Mouse (Mus musculus): ENCODE results near the gene Mrpl36. TPM values are rescaled to one million over a fixed set of nuclear protein-coding genes. Genes with fewer than 3 reads are reported as not detected.

Mrpl36 gene
- 10 to 100 TPM; 58.8 to 75.6 (median 65.2) TPM for total RNA-seq (2022)

DNA sequence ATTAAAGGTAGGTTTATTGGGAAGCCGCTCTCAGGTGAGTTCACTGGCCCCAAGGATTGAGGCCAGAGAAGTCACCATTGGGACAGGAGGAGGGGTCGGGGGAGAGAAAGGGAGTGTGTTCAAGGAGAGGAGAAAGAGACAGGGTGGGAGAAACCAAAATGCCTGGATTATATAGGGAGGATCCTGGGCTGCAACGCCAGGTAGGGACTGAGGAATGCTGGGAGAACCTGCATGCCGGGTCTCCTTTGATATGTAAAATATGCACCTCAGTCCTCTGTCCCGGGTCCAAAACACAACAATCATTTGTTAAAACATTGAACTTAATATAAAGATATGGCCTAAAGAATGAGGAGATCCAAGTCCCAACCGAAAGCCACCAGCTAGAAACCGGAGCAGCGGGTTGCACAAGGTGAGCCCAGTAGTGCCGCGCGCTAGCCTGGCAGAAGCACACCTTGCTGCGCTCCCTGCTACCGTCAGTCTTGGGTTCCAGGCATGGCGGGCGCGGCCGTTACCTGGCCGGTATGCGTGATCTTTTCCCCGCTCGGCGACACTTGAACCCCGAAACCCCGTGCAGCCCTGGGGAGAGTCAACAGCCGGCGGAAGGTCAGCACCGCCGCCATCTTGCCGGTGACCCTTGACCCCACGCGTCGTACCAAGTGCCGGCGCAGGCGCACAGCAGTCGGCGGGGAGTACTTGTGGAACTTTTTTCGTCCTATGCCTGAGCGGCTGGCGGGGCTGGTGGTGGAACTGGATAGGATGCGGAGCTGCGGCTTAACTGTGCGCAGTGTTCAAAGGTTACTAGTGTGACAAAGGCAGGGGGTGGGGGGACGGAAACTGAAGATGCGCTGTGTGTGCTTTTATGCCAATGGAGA is at the start of gene Mrpl36, which contains the start of gene Ndufs6:
Gene Mrpl36 (plus strand): TSS at position 687 of the 872 bp plus-strand sequence.
Gene Ndufs6 (minus strand): TSS at position 716 of the 872 bp plus-strand sequence.
- peak; percentile 90 for DNase-seq

DNA sequence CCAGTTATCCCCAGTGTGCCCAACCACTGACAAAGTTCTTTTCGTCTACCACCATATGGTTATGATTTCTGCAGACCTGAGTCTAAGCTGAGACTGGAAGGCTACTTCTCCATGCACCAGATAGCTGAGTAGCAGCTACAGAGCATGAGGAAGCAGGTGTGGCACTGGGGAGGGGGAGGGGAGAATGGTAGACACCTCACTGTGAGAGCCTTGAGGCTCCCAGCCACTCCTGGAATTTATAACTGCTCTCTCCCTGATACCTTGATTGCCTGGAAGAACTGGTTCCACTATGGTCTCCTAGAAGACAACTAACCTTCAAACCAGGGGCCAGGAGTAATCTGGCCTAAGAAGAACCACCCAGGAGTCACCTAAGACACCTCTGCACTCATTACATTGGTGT is 49.1 kb upstream of the Mrpl36 start:
- DNase-seq, result no peak

DNA sequence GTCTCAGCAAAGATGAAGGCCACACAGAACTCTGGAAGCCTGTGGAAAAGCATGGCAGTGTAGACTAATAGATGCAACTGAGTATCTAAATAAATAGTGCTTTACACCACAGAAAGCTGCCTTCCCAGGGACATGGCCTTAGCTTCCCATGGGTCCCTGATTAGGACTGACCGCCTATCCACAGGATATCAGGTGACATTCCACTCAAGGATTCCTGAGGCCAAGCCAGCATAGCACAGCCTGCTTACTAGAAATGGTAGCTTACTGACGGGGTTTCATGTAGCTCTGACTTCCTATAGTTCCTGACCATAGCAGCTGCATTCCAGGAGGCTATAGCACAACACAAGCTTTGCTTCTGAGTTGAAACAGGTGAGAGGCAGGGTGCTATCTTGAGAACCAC is 45.9 kb upstream of the Mrpl36 start:
- DNase-seq, result no peak

DNA sequence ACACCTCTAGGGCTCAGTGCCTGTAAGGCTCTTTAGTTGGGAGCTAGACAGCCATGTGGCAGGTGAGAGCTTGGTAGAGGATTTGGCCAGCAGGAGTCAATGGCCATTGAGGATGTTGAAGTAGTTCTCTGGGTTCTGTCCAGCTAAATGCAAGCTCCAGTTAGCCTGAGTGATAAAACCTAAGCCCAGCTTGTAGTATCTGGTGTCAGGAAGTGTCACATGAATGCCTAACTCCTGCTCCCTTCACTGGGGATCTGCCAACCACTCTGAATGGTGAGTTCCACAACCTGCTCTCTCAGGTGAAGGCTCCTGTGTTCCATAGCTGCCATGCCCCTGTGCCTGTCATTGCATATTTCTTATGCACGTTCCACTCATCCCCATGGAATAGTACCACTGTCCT is 44.8 kb upstream of the Mrpl36 start:
- DNase-seq, result no peak

DNA sequence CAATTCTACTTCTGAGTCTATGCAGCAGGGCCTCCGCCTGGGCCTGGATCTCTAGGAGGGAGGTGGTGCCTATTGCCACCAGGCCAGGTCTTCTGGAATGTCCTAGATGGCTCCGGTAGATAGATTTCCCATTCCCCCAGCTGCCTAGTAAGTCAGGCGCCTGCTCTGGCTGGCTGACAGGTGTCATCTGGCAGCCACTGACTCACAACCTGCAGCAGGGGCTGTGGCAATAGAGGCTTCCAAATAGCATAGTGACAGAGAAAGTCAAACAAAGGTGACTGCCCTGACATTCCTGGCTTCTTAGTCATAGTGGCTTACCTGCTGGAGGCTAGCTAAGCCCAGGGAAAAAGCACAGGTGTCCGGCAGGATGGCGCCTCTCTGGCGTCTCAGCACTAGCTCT is 38.1 kb upstream of the Mrpl36 start:
- no peak for DNase-seq

DNA sequence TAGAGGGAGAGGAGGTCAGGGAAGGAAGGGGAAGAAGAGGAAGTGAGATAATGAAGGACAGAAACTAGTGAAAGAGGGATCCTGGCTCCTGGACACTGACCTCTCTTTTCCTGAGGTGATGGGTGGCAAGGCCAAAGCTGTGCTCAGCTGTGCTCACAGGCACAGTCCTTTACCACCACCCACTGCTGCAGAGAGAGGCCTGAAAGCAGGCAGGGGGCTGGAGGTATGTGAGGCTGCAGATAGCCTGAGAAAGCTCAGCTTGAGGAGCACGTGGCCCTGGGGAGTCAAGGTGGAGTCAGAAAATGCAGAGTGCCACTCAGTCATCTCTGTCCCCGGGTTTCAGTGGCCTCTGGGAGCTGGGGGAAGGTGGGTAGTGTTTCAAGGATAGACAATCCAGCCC is 37.2 kb upstream of the Mrpl36 start:
- DNase-seq, result no peak

DNA sequence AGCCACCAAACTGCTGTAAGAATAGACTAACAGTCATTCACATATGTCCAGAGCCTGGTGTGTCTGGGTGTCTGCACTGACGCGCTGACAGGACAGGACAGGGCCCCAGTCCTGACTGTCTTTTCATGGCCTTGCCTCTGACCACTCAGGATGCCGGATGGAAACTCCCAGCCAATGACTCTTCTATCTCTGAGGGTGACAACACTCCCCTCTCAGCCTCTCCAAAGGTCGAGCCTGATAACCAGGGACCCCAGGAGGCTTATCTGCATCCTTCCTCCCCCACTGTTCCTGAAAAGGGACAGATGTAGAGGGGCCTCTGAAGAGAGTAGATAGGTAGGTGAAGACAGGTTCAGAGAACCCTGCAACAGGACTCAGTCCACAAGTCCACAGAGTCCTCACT is 29.6 kb upstream of the Mrpl36 start:
- no peak for DNase-seq

DNA sequence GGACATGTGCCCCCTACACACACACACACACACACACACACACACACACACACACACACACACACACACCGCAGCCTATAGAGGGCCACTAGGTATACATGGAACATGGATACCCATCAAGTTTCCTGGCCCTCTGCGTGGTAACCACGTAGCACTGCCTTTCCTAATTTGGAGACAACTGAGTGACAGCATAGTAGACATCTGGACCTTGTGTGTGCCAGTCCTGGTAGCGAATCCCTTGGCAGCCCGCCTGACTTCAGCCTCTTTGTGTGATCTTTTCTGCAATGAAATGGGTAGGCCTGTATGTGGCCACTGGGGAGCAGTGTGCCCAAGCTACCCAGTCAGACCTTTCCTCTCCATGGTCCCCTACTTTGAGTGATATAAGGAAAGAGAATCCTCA is 29.0 kb upstream of the Mrpl36 start:
- no peak for DNase-seq

DNA sequence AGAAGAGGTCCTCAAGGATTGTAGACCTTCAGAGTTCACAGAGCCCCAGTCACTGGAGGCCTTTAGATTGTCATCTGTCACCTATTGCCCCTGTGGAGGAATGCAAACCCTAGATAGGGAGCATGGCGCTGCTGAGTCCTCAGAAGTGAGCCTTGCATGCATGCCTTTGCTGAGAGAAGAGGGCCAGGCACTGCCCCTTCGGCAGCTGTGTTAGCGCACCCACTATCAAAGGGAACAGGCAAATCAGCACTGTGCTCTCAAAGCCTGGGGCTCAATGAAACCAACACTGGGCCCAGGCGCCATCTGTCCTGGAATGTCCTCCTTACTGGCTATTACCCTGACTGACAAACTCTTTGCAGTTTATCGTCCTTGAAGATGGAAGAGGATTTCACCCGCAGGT is 23.6 kb upstream of the Mrpl36 start:
- DNase-seq, result no peak

DNA sequence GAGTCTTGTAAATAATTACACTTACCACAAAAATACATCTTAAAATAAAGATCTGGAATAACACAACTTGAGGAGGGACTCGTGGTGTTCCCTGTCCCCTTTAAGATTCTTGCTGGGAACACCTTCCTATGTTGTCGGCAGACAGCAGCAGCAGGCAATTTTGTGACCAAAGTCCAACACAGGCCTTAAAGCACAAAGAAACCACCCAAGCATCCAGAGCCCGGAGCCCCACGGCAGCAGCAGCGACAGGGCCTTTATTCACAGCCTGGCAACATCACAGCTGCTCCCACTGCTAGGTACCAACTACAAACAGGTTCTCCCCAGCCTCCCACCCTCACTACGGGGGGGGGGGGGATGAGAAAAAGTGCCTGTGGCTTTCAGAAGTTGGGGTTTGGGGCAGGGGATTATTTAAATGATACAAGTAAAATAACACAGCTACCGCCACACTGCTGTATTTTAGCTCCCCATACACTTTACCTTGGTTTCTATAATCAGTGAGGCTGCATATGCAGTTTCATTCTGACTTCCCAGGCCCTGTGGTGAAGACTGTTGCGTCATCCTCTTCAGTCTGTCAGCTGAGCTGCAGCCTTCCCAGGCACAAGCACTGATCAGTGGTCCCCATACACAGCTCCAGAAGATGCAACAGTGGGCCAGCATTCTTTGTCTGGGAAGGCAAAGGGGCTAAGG is 22.8 kb upstream of the Mrpl36 start:
- no peak for DNase-seq

DNA sequence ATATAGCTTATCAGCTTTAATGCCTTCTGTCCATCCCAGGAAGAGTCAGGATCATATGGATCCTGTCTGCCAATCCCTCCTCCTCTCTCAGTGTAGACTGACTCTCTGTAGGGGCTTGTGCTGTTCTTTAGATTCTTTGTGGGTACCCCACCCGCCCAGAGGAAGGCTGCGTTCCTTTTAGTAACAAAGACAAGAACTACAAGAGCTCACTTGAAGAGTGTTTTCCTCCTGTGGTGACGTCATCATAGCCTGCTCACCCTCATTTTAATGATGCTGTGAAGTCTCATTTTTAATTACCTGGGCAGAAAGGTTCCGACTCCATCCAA is 22.3 kb upstream of the Mrpl36 start:
- DNase-seq, result no peak

DNA sequence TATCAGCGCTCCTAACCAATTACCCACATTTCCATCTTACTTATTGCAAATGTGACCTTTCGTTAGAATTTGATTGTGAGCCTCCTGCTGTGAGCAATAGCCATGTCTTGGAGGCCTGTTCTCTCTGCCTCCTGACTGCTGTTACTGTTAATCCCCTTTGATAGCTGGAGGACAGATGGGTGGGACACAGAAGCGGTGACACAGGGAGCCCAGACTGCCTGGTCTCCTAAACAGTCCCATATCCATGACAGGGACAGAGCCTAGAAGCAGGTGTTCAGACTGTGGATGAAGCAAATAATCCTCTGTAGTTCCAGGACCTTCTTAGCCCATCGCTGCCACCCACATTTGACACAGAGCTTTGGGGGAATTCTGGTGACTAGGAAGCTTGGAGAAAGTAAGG is 21.9 kb upstream of the Mrpl36 start:
- no peak for DNase-seq

DNA sequence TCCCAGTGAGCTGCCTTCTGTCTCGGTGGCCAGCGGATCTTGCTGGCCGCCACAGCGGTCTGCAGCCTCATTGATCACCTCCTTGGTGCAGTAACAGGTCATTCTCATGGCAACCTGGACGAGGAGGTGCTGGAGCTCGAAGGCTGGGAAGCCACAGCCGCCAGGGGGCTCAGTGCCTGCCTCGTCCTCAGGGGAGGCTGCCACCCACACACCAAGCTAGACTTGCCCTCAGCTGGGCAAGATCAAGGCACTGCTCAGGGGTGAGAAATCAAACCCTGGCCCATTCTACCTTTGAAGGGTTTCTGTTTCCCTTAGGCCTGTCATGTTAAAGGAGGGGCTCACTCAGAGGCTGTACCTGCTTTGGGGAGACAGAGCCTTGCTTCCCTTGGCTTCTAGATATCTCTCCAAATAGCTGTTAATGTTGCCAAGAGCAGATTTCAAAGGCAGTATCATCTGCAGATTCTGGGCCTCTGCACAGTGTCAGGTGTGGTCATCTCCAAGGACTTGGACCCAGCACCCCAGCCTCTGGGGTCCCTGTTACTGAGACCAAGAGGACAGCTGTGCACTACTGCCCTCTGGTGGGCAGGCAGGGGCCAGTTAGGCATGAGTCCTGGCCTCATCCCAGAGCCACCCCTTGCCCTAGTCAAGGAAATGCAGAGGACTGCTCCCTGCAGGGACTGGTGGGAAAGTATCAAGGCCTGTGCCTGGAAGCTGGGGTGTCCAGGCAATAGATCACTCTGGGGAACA is 18.0 kb upstream of the Mrpl36 start:
- DNase-seq, result no peak

DNA sequence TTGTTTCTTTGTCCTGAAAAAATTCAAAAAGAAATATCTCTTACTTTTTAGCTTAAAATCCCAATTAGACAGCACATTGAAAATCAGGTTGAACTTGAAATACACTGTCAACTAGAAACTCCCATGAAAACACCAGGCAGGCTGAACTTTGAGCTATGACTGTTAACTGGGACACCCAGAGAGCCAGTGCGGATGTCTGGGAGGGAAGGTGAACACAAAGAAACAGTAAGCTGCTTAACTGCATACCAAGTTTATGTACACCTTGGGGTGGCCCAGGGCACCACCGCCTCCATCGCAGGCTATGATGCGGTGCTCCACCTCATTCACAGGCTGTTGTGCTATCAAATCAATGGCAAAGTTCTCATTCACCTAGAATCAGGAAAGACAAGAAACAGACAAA is 8.3 kb upstream of the Mrpl36 start:
- no peak for DNase-seq

DNA sequence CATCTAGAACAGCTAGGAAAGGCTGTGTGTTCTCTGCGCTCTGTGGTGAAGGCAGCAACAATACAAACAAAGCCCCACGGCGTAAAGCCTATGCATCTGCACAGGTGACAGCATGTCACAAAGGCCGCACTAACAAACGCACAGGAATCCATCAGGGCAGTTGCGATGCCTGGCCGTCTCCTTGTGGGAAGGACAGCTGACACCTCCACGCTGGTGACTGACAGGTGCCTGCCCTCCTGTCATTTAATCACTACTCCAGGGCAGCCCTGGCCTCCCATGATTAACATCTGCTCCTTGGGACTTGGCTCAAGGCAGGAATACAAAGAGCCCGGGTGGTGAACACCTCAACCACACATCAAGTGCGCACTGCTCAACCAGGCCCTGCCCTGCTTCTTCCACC is 5.7 kb upstream of the Mrpl36 start:
- no peak for DNase-seq

DNA sequence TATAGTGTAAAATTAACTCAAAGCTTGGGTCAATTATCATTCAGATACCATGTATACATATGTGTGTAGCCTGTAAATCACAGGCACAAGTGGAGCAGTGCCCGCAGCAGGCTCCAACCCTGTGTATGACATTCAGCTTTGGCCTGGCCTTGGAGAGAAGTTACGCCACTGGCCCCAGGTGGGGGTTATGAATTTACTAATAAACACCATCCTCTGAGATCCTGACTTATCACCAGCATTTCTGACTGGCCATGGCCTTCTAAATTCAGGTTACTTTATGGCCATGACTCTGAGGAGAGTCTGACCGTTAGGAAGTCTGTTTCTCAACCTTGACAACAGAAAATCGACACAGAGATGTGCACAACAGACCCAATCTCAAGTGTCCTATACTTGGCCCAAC is 4.9 kb upstream of the Mrpl36 start:
- no peak for DNase-seq

DNA sequence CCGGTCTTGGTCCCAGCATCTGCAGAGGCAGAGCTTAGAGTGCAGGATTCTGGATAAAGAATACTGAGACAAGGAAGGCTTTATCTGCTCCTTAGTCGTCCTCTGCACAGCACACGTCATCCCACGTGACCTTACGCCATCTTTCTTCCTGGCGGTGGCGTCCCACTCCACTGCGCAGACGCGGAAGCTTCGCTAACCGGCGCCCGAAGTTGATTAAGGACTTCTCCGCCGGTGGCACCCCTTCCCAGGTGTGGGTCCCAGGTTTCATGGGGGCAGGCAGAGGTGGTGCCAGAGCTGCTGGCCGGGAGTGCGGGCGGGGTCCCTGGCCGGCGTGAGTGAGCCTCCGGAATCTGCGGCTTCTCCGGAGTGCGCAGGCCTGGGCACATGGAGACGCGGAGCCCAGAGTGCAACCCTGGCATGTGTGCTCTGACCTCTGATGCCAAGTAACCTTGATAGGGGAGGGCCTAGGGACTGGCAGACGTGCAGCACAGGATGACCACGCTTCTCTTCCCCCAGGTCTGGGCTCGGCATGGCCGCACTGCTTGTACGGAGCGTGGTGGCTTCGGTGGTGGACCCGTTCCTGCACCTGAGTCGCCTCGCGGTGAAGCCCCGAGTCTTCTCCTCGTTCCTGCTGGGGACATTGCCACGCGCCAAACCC is 2.7 kb downstream of the Mrpl36 start:
- peak; percentile 80 for DNase-seq

DNA sequence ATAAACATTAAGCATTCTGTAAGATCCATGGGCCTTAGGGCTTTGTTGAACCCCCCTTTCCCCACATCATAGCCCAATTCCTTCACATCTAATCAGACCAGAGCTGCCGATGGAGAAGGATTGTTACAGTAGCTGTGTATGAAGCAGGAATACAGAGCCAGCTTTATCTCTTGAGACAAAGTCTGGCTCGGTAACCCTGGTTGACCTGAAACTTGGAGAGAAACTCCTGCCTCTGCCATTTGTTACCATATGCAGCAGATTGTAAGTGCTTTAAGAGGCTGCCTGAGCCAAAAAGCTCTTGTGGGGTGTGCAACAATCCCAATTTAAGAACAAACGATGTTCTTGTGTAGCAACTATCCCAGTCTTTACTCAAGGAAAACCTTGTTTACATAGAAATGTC is 3.4 kb downstream of the Mrpl36 start:
- no peak for DNase-seq

DNA sequence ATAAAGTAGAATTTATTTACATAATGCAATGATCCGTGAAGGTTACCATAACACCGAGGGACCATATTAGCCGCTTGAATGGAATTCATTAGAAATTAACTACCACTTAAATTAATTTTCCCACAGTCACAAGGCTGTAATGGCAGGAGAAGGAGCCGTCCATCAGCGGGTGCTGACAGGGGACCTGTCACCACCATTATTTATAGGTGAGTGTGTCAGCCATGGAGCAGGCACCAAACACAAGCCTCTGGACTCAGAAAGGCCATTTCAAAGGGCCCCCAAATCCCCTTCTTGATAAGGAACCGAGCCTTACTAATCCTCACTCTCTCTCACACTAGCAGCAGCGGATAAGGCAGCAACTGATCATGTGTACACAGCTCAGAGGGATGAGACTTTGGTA is 8.4 kb downstream of the Mrpl36 start:
- no peak for DNase-seq

DNA sequence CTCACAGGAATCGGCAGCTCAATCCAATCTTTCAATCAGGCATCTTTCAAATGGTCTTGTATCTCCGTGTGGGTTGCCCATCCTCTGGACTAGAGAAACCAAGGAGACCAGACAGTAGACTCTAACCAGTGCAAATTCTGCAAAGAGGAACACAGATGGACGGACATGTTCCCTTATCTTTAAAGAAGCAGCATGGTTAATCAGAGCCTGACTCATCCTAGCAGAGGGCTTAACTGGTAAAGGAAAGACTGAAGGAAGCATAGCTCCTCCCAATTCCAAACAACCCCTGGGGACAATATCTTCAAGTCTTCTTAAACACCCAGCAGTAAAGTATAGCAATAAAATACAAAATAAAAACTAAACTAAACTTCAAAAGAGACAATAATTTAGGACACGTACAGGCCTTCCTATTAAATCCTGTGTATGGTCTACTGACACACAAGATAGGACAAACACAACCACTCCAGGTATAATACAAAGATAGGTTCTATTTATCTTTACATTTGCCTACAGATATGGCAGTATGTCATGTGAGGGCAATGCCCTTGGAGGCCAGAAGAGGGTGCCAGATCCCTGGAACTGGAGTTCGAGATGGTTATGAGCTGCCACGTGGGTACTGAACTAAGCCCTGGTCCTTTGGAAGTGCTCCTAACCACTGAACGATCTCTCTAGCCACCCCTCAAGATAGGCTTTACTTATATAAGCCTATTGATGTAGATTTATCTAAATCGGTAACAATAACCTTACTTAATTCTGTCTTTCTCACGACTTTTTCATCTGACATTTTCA is 17.0 kb downstream of the Mrpl36 start:
- DNase-seq, result no peak

DNA sequence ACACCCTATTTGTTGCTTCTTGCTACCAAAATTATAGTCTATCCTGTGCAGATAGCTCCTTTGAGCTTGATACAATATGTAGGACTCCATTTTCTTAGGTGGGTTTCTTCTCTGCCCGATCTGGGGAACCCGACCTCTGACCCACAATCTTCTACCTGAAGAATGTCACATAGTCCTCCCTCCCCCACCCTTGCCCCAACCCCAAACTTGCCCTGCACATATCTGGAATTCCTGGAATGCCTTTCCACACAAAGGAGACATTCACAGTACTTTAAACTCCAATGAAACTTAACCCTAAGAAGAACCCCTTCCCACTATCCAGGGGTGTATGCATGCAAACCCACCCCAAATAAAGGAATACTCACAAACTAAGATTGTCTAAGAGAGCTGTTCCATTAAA is 17.8 kb downstream of the Mrpl36 start:
- DNase-seq, result no peak

DNA sequence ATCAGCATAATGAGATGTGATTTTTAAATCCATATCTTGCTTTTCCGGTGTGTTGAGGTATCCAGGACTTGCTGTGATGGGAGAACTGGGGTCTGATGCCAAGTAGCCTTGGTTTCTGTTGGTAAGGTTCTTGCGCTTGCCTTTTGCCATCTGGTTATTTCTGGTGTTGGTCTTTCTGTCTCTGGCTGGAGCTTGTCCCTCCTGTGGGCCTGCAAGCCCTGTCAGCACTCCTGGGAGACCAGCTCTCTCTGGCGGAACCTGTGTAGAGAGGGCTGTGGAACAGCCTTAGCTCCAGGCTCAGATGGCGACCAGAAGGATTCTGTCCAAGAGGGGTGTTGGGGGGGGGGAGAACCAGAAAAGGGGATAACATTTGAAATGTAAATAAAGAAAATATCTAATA is 18.4 kb downstream of the Mrpl36 start:
- no peak for DNase-seq
